Mouse (Mus musculus) mouse embryonic stem cell (cell line): ENCODE results near the gene Sesn2.
"Not testable (repeated sequence)": the region's sequence is repeated elsewhere in the genome, so short reads cannot be mapped to it uniquely, and the experiment has no call there.

ENCODE experiments used
- in situ Hi-C, 2 experiments: fragments of 300-500 bp; cut with MboI; formaldehyde crosslinking; loops; 1 replicate in 1 of 2; 3 replicates in 1 of 2; pipeline ENCODE4 v1.14.3; 2019 to 2020; ENCODE audit warnings: low sequenced_read_pairs in 2 of 2, low pct_unique_long_range_greater_than_20kb in 1 of 2, mixed read lengths in 1 of 2; ENCODE audit not compliant: unreplicated experiment in 1 of 2

Sesn2 gene

DNA sequence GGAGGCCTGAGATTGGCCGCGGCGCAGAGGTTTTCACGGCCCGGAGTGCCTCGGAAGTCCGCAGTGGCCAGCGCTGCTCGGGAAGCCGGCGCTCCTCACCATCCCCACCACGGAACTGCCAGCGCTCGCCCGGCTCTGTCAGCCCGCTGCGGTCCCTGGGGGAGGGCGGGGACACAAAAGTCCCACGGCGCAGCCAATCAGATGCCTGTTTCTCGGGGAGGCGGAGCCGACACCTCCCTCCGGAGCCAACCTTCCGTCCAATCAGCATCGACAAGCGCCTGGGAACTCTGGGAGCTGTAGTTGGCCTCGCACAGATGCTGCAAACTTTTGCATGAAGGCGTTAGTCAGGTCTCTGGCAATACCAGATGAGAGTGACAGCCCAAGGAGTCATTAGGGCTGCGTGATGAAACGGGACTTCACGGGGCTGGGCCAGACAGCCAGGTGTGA is at the start of gene Sesn2:
Gene Sesn2 (minus strand): TSS at position 150 of the 447 bp plus-strand sequence.
- in situ Hi-C loops: no loop called here

DNA sequence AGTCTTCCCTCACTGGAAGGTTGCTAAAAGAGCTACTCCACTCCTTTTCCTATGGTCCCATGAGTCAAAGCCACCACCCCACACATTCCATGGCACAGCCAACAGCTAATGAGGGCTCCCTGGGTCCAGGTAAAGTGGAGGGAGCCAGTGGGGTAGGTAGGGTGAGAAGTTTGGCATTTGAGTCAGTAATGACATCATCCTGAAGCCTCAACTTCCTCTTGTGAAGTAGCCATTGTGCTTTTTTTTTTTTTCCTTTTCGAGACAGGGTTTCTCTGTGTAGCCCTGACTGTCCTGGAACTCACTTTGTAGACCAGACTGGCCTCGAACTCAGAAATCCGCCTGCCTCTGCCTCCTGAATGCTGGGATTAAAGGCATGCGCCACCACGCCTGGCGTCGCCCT is 45.2 kb upstream of the Sesn2 start:
- in situ Hi-C loops: not testable (repeated sequence)

DNA sequence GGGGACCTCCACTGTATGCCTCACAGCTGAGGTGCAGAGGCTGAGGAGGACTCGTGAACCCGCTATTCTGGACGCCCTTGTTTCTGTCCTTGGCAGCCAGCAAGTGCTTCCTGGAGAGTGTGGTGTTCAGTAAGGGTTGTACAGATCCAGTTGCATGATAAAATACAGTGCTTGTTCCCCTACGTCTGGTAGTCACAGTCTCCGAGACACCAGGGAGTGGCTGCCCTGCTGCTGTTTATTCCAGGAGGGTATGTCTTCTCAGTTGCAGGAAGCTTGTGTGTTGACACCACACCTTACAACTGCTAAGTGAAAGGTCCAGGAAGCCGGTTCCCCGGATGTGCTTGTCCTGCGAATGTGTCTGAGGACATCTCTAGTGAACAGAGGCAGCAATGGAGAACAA is 44.4 kb upstream of the Sesn2 start:
- in situ Hi-C loops: no loop called here

DNA sequence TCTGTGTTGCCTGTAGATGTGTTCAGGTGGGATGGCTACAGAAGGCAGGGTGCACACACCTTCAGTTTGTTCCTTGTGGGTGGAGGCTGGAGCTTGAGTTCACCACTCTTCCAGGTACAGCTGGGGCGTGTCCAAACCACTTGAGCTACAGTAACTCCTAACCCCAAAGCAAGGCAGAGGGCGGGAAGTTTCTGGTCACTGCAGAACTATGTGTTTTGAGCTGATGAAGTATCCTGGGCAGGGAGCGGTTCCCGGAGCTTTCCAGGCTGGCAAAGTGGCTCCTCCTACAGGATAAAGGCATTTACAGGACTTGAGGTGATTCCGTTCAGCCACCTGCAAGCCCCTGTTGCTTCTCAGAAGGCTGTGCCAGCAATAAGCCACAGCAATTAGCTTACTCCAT is 43.9 kb upstream of the Sesn2 start:
- in situ Hi-C loops: no loop called here

DNA sequence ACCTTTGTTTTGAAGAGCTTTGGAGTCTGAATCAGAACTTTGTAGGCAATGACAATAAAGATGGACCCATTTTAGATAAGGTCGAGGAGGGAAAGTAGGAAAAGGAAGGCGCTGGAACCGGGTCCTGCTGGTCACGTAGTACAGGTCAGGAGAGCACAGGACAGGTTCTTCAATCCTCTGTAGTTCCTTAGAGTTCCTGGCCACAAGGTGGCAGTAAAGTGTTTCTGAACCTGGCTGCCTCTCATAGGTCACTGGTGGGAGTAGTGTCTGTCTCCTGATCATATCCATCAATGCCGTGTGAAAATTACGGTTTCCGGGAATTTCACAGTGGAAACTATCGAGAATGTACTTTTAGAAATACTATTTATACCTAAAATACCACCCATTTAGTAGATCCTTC is 35.5 kb upstream of the Sesn2 start:
- in situ Hi-C loops: no loop called here

DNA sequence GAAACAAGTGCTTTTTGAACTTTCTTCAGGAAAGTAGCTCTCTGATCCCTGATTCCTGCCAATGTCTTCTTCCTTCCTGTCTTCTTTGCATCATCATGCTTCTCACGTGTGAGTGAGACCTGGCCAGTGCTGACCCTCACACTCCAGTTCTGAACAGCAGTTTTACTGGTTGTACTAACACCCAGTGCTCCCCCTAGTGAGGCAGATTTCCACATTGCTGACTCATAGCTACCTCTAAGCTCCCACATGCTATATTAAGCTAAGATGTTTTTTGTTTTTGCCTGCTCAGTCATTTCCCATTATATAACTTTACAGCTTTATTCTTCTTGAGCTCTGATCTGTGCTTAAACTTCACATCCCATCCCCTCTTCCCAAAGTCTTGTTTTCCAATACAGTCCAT is 32.4 kb upstream of the Sesn2 start:
- in situ Hi-C loops: no loop called here

DNA sequence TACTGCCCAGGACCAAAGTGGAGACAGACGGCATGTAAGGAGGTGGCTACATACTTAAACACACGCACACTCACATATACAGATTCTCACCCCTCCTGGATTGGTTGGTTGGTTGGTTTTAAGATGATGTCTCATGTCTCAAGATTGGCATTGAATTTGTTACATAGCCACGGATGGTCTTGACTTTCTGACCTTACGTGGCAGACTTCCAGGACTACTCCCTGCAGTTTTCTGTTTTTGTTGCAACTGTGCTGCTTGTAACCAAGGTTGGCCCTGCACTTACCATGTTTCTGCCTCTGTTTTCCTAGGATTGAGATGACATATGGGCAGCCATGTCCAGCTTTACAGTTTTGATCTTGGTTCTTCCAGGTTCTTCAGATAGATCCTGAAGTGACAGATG is 31.1 kb upstream of the Sesn2 start:
- in situ Hi-C loops: no loop called here

DNA sequence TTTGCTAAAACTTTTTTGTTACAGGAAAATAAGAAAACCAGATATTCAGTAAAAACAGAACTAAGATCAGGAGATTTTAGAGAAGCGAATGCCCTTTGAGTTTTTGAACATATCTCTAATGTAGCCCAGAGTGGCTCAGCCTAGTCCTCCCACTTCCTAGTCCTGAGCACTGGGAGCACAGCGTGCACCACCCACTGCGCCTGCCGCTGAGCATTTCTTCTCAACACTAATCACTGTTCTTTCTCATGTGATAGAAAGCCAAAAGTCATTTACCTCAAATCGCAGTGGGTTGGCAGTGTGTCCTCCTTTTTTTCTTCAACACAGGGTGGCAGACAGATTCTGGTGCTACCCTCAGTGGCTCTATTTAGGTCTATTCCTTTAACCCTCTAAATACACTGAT is 29.2 kb upstream of the Sesn2 start:
- in situ Hi-C loops: no loop called here

DNA sequence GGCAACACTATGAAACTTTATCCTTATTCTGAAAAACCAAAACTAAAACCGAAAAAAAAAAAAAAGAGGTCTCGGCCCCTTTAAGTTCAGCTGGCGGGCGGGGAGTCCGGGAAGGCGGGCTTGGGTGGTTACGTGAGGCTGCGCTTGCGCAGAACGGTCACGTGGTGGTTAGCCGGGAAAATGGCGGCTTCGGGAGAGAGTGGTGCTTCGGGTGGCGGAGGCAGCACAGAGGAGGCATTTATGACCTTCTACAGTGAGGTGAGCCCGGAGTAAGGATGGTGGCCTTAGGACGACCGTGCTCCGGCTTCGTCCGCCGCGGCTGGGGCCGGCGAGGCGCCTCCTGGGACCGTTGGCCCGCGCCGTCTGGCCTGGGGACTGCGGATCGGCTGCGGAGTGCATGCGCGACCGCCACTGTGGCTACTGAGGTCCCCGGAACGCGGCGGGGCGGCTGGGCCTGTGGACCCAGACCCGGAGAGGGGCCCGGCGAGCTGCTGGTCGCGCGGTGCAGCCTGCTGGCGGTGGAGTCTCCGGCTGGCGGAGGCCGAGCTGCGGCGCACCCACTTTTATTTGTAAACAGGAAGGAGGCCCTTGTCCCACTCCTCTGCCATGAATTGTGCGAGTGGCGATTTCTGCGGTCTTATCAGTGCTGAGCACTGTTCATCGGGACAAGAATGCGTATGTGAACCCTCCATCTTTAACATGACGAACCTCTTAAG is 25.3 kb upstream of the Sesn2 start, which contains the start of gene Dnajc8:
Gene Dnajc8 (plus strand): TSS at position 145 of the 716 bp plus-strand sequence.
- in situ Hi-C loops: no loop called here

DNA sequence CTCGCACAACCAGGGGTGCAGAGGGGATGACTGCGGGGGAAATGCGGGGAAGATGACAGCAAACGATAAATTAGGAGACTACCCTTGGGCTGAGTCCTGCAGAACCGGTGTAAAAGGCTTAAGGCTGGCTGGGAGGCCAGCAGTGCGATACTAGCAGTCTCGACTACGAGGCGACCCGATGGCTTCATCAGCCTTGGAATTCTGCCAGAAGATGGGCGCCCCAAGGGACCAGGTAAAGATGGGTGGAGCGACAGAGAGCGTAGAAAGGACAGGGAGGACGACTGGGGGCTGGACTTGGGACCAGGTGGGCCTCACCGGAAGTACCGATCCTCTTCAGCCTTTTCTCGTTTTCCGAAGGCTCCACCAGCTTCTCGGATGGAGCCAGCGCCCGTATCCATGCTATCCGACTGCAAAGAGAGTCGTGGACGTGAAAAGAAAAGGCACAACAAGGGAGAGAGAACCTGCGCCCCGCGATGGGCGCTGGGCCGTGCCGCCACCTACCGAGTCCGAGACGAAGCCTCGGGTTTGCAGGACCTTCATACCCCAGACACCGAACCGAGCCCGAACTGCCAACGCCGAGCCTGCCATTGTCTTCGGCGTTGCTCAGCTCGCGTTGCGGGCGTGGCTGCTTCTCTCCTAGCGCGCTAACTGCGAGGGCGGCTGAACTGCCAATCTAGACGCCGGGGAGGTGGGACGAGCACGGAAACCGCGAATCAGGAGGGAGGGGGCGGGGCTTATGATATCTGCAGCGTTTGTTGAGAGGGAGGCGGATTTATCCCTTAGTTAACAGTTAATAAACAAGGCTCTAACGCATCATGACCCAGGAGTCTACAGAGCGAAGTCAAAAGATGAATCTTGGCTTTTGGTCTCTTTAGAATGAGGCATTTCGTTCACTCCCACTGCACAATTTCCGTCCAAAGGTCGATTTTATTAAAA is 22.9 kb upstream of the Sesn2 start, which contains the start of gene Atpif1:
Gene Atpif1 (minus strand): TSS at position 679 of the 936 bp plus-strand sequence.
- in situ Hi-C loops: no loop called here

DNA sequence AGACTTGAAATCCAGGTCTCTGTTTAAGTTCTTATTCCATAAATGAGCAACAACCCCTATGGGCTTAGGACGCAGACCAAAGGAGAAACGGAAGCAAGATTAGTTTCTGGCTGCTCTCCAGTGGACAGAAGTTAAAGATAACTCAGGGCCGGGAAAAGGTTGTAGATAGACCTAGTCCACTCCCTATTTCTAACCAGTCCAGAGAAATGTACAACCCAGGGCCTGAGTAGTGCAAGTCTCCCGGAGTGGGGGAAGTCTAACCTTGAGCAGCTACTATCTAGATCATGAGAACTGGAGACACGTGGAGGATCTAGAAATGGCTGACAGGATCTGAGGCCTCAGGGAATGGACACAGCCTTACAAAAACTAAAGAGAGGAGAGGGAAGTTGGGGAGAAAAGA is 22.2 kb upstream of the Sesn2 start:
- in situ Hi-C loops: no loop called here

DNA sequence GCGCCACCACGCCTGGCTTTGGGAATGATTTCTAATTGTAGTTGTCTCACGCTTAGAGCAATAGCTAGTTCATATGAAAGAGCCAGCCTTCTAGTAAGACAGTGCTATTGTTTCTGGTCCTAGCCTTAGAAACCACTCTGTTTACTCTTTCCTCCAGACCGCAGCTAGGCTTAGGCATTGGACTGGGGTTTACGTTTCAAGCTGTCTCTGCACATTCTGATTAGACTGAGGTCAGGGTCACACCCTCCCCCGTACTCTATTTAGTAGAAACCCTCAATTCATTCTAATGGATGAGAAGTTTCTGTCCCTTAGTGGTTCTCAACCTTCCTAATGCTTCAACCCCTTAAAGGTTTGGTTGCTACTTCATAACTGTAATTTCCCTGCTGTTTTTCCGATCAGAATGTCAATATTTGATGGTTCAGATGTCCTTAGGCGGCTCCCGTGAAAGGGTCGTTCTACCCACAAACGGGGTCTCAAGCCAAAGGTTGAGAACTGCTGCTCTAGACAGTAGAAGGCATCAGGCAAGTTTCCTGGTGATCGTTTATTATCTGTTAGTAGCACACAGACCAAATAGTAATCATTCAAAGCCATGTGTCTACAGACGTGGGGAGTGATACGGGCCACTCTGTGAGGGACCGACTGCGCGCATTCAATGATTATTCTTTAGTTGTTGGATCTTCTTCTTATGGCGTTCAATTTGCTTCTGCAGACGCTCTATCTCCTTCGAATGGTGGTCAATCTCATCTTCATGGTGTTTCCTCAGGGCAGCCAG is 19.9 kb upstream of the Sesn2 start:
- in situ Hi-C loops: no loop called here

DNA sequence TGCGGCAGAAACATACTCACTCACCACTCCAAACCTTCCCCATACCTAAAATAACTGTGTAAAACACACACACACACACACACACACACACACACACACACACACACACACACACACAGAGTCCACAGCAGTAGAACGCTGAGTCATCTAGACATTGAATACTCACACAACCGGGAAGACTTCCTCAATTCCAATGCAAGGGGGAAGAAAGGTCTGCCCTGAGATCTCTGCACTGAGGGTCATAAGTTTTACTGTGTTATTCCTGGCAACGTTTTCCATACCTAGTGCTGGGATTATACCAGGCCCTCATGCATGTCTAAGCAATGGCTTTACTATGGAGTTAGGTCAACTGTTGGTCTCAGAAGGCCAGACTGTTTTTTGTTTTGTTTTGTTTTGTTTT is 19.0 kb upstream of the Sesn2 start:
- in situ Hi-C loops: no loop called here

DNA sequence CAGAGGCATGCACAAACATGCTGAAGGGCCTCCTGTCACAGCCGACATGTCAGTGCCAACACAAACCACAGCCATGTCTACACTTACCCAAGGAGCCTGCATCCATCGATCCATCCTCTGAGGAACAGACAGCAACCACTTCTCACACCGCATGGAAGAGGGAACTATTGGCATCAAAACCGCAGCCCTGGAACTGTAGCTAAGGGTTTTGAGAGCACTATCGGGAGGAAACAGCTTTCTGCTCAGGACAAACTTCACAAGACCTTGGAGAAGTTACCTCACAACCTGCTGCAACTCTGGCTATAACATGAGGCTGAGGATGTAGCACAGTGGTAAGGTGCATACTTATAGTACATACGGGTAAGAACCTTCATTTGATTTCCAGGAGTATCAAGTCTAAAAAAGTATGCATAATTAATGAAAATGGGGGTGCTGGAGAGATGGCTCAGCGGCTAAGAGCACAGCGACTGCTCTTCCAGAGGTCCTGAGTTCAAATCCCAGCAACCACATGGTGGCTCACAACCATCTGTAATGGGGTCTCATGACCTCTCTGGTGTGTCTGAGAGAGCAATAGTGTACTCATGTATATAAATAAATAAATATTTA is 17.7 kb upstream of the Sesn2 start:
- in situ Hi-C loops: no loop called here

DNA sequence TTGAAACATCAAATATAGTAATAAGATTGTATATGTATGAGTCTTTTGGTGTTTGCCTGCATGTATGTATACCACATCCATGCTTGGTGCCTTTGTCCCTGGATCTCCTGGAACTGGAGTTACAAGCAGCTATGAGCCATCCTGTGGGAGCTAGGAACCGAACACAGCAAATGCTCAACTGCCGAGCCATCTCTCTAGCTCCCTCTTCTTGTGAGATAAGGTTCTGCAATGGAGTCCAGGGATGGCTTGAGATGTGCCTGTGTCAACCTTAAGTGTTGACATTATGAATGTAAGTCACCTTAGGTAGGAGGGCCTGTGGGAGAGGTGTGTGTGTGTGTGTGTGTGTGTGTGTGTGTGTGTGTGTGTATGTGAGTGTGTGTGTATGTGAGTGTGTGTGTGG is 16.4 kb upstream of the Sesn2 start:
- in situ Hi-C loops: no loop called here

DNA sequence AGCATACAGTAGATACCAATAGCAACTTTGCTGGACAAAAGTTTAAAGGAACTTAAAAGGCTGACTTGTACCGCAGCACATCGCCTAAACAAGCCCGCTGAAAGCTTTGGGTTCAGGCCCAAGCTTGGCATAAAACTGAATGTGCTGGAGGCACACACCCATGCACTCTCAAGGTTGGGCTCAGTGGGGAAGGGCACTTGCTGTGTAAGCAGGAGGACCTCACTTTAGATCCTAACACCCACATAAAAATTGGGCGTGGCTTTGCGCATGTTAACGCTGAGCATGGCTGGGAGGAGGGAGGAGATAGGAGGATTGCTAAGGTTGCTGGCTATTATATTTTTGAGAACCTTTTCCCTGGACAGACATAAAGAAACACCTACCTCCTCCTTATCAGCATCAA is 14.5 kb upstream of the Sesn2 start:
- in situ Hi-C loops: no loop called here

DNA sequence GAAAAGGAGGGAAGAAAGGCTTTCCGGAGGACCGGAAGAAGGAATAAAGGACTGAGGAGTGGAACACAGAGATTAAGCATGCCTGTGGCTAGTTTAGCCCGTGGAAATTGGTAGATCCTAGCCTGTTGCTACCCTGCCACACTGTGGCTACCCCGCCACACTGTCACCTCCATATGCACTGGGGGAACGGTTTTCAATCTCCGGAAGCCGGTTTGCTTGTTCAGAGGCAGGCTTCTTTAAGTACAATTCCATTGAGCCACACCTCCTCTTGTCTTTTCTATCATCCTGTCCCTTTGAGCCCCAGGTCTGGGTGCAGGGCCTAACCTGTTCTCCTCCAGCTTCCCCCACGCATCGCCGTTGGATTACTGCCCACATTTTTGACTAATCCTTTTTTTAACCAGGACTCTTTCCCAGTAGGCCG is 14.0 kb upstream of the Sesn2 start:
- in situ Hi-C loops: no loop called here

DNA sequence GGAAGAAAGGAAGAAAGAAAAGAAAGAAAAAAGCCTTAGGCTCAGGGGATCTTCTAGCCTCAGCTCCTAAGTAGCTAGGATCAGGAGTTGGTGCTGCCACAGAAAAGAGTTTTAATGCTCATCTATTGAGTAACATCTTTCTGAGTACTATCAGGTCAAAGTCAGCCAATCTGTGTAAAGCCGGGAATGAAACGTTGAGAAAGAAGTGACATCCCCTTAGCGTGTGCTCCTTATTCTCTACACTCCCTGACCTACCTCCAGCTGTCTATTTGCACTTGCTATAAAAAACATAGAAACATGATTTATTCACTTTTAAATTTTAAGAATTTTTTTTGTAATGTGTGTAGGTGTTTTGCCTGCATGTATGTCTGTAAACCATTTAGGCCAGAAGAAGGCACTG is 8.9 kb upstream of the Sesn2 start:
- in situ Hi-C loops: no loop called here
